Mouse (Mus musculus): ENCODE measurements around the gene Prkch. TPM values are rescaled to one million over a fixed set of nuclear protein-coding genes. Genes with fewer than 3 reads are reported as not detected.
"Not testable (repeated sequence)": the region's sequence is repeated elsewhere in the genome, so short reads cannot be mapped to it uniquely, and the experiment has no call there.

The Prkch gene
- total and polyA plus RNA-seq, 3 experiments: 0.33 TPM; not detected in 2

DNA sequence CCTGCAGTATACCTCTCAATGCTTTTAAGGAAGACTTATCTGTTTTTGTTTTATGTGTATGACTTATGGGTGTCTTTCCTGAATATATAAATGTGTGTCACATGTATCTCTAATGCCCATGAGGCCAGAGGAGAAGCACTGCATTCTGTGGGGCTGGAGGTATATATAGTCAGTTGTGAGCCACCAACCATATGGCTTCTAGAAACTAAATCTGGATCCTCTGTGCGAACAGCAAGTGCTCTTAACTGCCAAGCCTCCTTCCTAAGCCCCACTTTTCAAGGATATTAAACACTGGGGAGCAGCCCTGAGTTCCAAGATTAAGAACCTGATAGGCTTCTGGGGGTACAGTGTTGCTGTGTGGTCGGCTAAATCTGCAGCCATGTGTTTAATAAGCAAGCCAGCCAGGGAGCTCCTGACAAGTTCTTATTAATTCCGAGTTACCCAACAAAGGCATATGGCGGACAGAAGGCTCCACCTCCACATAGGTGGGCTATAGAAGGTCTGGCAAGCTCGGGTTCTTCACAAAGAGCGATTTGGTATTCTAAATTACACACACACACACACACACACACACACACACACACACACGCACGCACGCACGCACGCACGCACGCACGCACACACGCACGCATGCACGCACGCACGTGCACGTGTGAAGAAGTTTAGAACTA lies 25.9 kb upstream of the Prkch start:
- TF ChIP-seq TAL1 (conservative IDR thresholded peaks at IDR 0.05; ENCODE audit: low read depth, low read length): no peak
- no peak for TF ChIP-seq CTCF (IDR thresholded peaks at IDR 0.05; ENCODE audit: low read depth, low read length)
- no peak for TF ChIP-seq GATA1 (IDR thresholded peaks at IDR 0.05; ENCODE audit: borderline replicate concordance, low read length)
- TF ChIP-seq GATA2 (IDR thresholded peaks at IDR 0.05; ENCODE audit: borderline replicate concordance, low read depth, low read length): no peak
- no peak for TF ChIP-seq POLR2AphosphoS5 (IDR thresholded peaks at IDR 0.05; ENCODE audit: insufficient replicate concordance, low read depth, low read length)
- Histone ChIP-seq H3K27me3 (ENCODE audit: insufficient read depth, low read length) (no peaks in the 10 kb centered on the region; the same call in 1 of the 2 replicates), H3K4me1 (ENCODE audit: insufficient read depth, low read depth, low read length) (no peaks in the 10 kb centered on the region), H3K36me3 (replicated peaks) (no peaks in the 10 kb centered on the region), H3K4me3 (ENCODE audit: low read depth, low read length) (no peak overlapping the region), H3K9me3 (replicated peaks) (no peaks in the 10 kb centered on the region)
- no peak for DNase-seq (ENCODE audit: low spot score)
- no peak for ATAC-seq (ENCODE audit: extremely low read depth, insufficient number of reproducible peaks, low FRiP score, poor library complexity, severe bottlenecking)

DNA sequence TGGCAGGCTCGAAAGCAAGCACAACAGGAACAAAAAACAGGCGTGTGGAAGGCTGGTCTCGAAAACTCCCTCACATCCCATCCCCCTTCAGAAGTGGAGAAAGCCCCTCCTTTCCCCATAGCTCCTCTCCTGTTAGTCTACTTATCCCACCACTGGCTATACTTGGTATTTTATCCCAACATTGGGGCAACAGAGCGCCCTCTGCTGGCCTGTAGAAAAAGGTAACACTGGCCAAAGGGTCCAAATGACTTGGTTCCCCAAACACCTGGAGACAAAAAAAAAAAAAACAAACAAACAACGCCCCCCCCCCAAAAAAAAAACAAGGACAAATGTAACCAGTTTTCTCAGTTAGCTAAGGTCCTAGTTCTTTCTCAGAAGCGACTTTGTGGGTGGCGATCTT lies 24.5 kb upstream of the Prkch start:
- no peaks in the 10 kb centered on the region for H3K36me3 ChIP-seq (replicated peaks)
- no peaks in the 10 kb centered on the region for H3K4me1 ChIP-seq (ENCODE audit: insufficient read depth, low read depth, low read length)
- H3K4me3 ChIP-seq (ENCODE audit: low read depth, low read length): no peak overlapping the region
- ATAC-seq (ENCODE audit: extremely low read depth, insufficient number of reproducible peaks, low FRiP score, poor library complexity, severe bottlenecking) (no peak), DNase-seq (ENCODE audit: low spot score) (no peak)
- TF ChIP-seq GATA2 (IDR thresholded peaks at IDR 0.05; ENCODE audit: borderline replicate concordance, low read depth, low read length) (no peak), POLR2AphosphoS5 (IDR thresholded peaks at IDR 0.05; ENCODE audit: insufficient replicate concordance, low read depth, low read length) (no peak), CTCF (IDR thresholded peaks at IDR 0.05; ENCODE audit: low read depth, low read length) (no peak), TAL1 (conservative IDR thresholded peaks at IDR 0.05; ENCODE audit: low read depth, low read length) (no peak), GATA1 (IDR thresholded peaks at IDR 0.05; ENCODE audit: borderline replicate concordance, low read length) (no peak)
- no peaks in the 10 kb centered on the region for H3K9me3 ChIP-seq (replicated peaks)
- no peaks in the 10 kb centered on the region; the same call in 1 of the 2 replicates for H3K27me3 ChIP-seq (ENCODE audit: insufficient read depth, low read length)

DNA sequence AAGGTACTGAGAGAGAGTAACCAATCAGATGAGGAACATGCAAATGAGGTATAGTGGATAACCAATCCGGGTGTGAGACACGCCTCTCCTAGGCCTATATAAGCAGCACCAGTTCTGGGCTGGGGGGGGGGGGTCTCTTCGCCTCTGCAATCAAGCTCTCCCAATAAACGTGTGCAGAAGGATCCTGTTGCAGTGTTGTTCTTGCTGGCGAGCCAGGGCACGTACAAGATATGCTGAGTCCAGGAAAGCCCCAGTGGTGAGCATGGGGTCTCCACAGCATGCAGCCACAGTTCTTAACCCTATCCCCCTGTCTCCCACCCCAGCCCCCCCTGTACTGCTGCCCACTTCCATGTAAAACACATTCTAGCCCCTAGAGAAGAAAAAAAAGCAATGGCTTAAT lies 21.5 kb upstream of the Prkch start:
- DNase-seq (ENCODE audit: low spot score); H3K27me3 ChIP-seq (ENCODE audit: insufficient read depth, low read length); H3K9me3 ChIP-seq (replicated peaks); H3K4me3 ChIP-seq (ENCODE audit: low read depth, low read length); ATAC-seq (ENCODE audit: extremely low read depth, insufficient number of reproducible peaks, low FRiP score, poor library complexity, severe bottlenecking); H3K4me1 ChIP-seq (ENCODE audit: insufficient read depth, low read depth, low read length); H3K36me3 ChIP-seq (replicated peaks): not testable (repeated sequence)

DNA sequence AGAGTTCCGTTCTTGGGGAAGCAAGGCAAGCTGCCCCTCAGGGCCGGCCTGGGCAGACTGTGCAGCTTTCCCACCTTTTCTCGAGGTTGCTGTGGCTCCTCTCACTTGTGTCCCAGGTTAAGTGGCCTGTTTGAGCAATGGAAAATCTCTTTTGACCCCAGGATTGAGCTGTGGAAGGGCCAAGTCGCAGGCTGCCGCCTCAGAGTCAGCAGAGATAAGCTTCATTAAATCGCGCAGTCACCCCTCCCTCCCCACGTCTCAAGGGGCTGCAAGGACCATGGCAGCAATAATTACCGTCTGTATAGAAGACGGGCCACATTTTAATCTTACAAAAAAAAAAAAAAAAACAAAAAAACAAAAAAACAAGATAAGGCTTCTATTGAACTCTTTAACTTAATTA lies 20.4 kb upstream of the Prkch start:
- TF ChIP-seq GATA2 (IDR thresholded peaks at IDR 0.05; ENCODE audit: borderline replicate concordance, low read depth, low read length): no peak
- no peak for TF ChIP-seq POLR2AphosphoS5 (IDR thresholded peaks at IDR 0.05; ENCODE audit: insufficient replicate concordance, low read depth, low read length)
- no peak for TF ChIP-seq TAL1 (conservative IDR thresholded peaks at IDR 0.05; ENCODE audit: low read depth, low read length)
- no peak for TF ChIP-seq CTCF (IDR thresholded peaks at IDR 0.05; ENCODE audit: low read depth, low read length)
- no peak for TF ChIP-seq GATA1 (IDR thresholded peaks at IDR 0.05; ENCODE audit: borderline replicate concordance, low read length)
- Histone ChIP-seq H3K9me3 (replicated peaks) (no peaks in the 10 kb centered on the region), H3K27me3 (ENCODE audit: insufficient read depth, low read length) (no peaks in the 10 kb centered on the region), H3K4me3 (ENCODE audit: low read depth, low read length) (no peak overlapping the region), H3K36me3 (replicated peaks) (no peaks in the 10 kb centered on the region), H3K4me1 (ENCODE audit: insufficient read depth, low read depth, low read length) (no peaks in the 10 kb centered on the region)
- DNase-seq (ENCODE audit: low spot score) (no peak), ATAC-seq (ENCODE audit: extremely low read depth, insufficient number of reproducible peaks, low FRiP score, poor library complexity, severe bottlenecking) (no peak)

DNA sequence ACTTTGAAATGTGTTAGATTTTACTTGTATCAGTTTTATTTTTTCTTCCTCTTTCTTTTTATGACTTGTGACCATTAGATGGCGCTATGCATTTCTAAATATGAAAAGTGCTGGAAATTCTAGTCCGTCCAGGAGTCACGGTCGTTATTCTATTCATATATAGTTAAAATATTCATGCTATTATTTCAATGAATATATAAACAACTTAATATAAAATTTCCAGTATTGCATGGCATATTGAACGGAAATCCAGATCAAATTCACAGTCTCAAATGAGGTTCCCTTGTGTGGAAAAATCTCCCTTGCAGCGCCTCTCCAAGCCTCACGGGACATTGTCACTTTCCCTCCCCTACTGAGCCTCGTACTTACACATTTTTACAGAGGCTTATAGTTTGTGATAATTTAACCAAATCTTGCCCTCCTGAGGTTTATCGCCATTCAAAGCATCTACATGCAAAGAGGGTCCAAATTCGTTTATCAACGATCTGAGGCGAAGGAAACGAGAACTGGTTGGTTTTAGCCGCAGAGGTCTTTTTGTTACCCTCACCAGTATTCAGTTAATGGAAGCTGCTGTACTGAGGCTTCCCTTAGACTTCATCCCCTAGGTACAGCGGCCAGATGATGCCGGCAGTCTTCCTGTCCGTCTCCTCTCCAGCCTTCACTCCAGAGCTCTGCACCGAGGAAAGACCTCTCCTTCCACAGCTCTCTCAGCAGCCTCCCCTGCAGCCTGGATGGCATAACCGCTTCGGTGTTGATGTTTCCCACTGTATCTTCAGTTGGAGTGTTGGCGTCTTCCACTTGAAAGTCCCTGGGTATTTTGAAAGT lies 19.6 kb upstream of the Prkch start:
- ATAC-seq (ENCODE audit: extremely low read depth, insufficient number of reproducible peaks, low FRiP score, poor library complexity, severe bottlenecking): no peak
- no peak for DNase-seq (ENCODE audit: low spot score)

DNA sequence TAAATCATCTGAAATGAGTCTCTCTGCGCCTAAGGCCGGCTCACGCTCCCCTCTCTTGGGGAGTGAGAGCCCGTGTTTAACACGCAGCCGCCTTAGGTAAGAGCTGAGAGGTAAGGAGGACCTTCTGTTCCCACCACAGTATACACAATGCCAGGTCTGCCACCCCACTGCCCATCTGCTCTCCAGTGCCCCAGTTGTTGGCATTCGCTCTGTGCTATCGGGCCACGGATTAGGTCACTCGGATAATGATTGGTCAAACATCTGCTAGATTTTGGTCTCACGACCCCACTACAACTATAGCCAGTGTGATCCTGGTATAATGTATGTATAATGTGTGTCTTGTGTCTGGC lies 19.0 kb upstream of the Prkch start:
- DNase-seq (ENCODE audit: low spot score) (no peak), ATAC-seq (ENCODE audit: extremely low read depth, insufficient number of reproducible peaks, low FRiP score, poor library complexity, severe bottlenecking) (no peak)
- no peak for TF ChIP-seq CTCF (IDR thresholded peaks at IDR 0.05; ENCODE audit: low read depth, low read length)
- no peak for TF ChIP-seq POLR2AphosphoS5 (IDR thresholded peaks at IDR 0.05; ENCODE audit: insufficient replicate concordance, low read depth, low read length)
- TF ChIP-seq TAL1 (conservative IDR thresholded peaks at IDR 0.05; ENCODE audit: low read depth, low read length): no peak
- TF ChIP-seq GATA2 (IDR thresholded peaks at IDR 0.05; ENCODE audit: borderline replicate concordance, low read depth, low read length): no peak
- no peak for TF ChIP-seq GATA1 (IDR thresholded peaks at IDR 0.05; ENCODE audit: borderline replicate concordance, low read length)
- Histone ChIP-seq H3K9me3 (replicated peaks) (no peaks in the 10 kb centered on the region), H3K4me1 (ENCODE audit: insufficient read depth, low read depth, low read length) (no peaks in the 10 kb centered on the region), H3K36me3 (replicated peaks) (no peaks in the 10 kb centered on the region), H3K4me3 (ENCODE audit: low read depth, low read length) (no peak overlapping the region), H3K27me3 (ENCODE audit: insufficient read depth, low read length) (no peaks in the 10 kb centered on the region)

More for the DNA sequence above, 19.6 kb upstream of the Prkch start:
- TF ChIP-seq TAL1 (conservative IDR thresholded peaks at IDR 0.05; ENCODE audit: low read depth, low read length) (no peak), GATA2 (IDR thresholded peaks at IDR 0.05; ENCODE audit: borderline replicate concordance, low read depth, low read length) (no peak), GATA1 (IDR thresholded peaks at IDR 0.05; ENCODE audit: borderline replicate concordance, low read length) (no peak), POLR2AphosphoS5 (IDR thresholded peaks at IDR 0.05; ENCODE audit: insufficient replicate concordance, low read depth, low read length) (no peak), CTCF (IDR thresholded peaks at IDR 0.05; ENCODE audit: low read depth, low read length) (no peak)
- H3K4me3 ChIP-seq (ENCODE audit: low read depth, low read length): no peak overlapping the region
- H3K9me3 ChIP-seq (replicated peaks): no peaks in the 10 kb centered on the region
- no peaks in the 10 kb centered on the region for H3K36me3 ChIP-seq (replicated peaks)
- no peaks in the 10 kb centered on the region for H3K27me3 ChIP-seq (ENCODE audit: insufficient read depth, low read length)
- H3K4me1 ChIP-seq (ENCODE audit: insufficient read depth, low read depth, low read length): no peaks in the 10 kb centered on the region
